Mouse (Mus musculus): ENCODE data around the gene Rasgrp1.

DNA sequence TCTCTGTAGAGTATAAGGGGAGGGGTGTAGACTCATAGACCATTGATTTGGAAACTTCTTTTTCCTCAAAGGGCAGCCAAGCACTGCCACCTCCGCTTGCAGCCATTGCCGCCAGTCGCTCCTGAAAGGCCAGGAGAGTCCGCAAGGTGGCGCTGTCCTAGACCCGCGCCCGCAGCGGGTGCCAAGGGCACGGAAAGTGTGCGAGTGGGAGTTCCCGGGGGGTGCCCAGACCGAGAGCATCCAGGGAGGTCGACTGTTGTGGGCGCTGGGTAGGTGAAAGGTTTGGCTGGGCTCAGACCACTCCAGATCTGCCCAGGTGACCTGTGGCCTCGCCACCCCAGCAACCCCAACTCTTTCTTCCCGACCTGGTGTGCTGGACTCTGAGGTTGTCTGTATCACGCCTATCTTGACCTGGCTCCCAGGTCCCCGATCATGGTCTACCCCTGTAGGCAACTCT, 683 bp downstream of the Rasgrp1 start:
- TF ChIP-seq GATA1 (IDR thresholded peaks at IDR 0.05; ENCODE audit: low read length) (no peak), TAL1 (IDR thresholded peaks at IDR 0.05; ENCODE audit: low read length) (no peak)

All from erythroblast, embryonic 14.5 days (primary cell).